Mouse (Mus musculus): ENCODE measurements around the gene Gmip.

DNA sequence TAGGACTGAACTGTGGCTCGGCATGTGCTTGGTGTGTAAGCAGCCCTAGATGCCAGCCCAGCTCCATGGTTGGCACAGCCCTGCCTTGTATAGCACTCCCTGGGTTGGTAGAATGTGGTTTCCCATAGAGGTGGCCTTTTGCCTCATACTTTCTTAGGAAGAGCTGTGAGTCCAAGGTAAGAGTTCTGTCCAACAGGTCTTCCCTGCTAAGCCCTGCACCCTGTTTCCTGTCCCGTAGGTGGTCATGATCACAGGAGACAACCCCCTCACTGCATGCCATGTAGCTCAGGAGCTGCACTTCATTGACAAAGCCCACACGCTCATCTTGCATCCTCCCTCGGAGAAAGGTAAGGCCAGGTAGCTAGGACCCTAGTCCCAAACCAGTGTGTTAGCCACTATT is 6.7 kb upstream of the Gmip start:
- TF ChIP-seq GATA1 (IDR thresholded peaks at IDR 0.05; ENCODE audit: low read length): no peak
- TF ChIP-seq TAL1 (IDR thresholded peaks at IDR 0.05; ENCODE audit: low read length): no peak

Measured in erythroblast, embryonic 14.5 days (primary cell).